8 mouse cellular contexts compared by ENCODE assay signal in the genomic region with DNA sequence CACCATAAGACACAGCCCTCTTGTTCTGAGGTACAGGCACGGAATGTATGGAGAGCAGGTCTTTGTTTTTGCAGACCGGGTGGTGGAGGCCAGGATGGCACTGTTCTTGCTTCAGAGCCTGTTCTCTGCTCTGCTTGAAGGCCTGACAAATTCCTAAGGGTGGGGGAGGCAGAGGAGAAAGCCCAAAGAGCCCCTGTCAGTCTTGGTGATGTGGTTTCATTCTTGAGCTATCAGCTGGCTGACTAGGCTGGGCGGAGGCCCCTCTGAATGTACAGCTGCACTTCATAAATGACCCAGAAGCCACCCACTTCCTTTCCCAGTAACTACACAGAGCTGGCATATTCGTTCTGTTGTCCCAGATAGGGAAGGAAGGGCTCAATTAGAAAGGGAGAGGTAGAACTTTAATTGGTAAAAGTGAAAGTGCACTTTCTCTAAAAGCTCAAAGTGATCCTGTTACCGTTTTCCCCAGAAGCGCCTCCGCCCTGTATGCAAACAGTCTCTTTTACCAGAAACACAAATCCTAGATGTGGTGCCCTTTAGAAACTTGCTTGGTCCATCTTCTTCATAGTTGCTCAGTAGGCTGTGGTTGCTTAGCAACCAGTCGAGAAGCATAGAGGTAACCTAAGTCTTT.
DNase-seq lines count a peak whose midpoint lies in the region; ATAC-seq and TF ChIP-seq lines count a peak whose summit lies in the region.

No protein-coding gene starts in this region.

- ATAC-seq in Patski: peak; percentile 26
- peak; percentile 50 for ATAC-seq in liver, embryonic 13.5 days (ENCODE audit: low read depth)

- peak overlapping the region; percentile 13; the same call in 1 of the 2 replicates for H3K4me3 ChIP-seq in heart, embryonic 10.5 days
- no peak overlapping the region for H3K4me3 ChIP-seq in liver, embryonic 13.5 days (replicated peaks)

- H3K27ac ChIP-seq in heart, embryonic 10.5 days: peak overlapping the region; percentile 85
- 0 out of 2 replicates have a peak overlapping the region, but pooled peaks have one; percentile 13 for H3K27ac ChIP-seq in liver, embryonic 13.5 days

- DNase-seq in 3134 (ENCODE audit: extremely low read depth, insufficient read length, low spot score) (peak; percentile 27), Patski (ENCODE audit: low read depth, low spot score) (no peak)
- DNase-seq in heart, embryonic 10.5 days (ENCODE audit: low spot score): peak; percentile 94
- DNase-seq in liver, embryonic 13.5 days: no peak
- DNase-seq in natural killer cell, adult 2 months (ENCODE audit: low spot score in 2 of 2): peak; percentile 54 to 72
- no peak for DNase-seq in layer of hippocampus, postnatal 36 days
- DNase-seq in right cerebral cortex, adult 18-20 months: no peak
- no peak for DNase-seq in cerebellum, postnatal 14 days

- 32% methylated on average over 8 of the region's 8 CpGs for WGBS in heart, embryonic 10.5 days
- 22% methylated on average over 8 of the region's 8 CpGs for WGBS in liver, embryonic 13.5 days (ENCODE audit: insufficient replicate concordance)

- H3K9ac ChIP-seq in liver, embryonic 13.5 days: no peak overlapping the region

- H3K36me3 ChIP-seq in heart, embryonic 10.5 days: no peaks in the 10 kb centered on the region
- H3K36me3 ChIP-seq in liver, embryonic 13.5 days: no peaks in the 10 kb centered on the region

- no peak for TF ChIP-seq CTCF in Patski (IDR thresholded peaks at IDR 0.05)

- no peak overlapping the region for H3K4me2 ChIP-seq in liver, embryonic 13.5 days

- H3K27me3 ChIP-seq in Patski: no peaks in the 10 kb centered on the region
- no peaks in the 10 kb centered on the region for H3K27me3 ChIP-seq in heart, embryonic 10.5 days (ENCODE audit: insufficient read depth, poor library complexity, severe bottlenecking)
- H3K27me3 ChIP-seq in liver, embryonic 13.5 days: no peaks in the 10 kb centered on the region

- CTCF ChIA-PET in Patski (lab: Charles Lee): interaction anchor here (0.8 to 1.8 kb wide), 3 partner anchors 15 to 152 kb away, joined by 3 to 8 read pairs (median 5); partner anchors contain the start of gene Tnfaip3

- H3K4me1 ChIP-seq in heart, embryonic 10.5 days: peaks cover 30% of the 10 kb centered on the region
- 0 out of 2 replicates have a peak, but pooled peaks cover 7% of the 10 kb centered on the region for H3K4me1 ChIP-seq in liver, embryonic 13.5 days (replicated peaks)

- in situ Hi-C loops in Patski (cut with MboI; ENCODE audit: low pct_unique_long_range_greater_than_20kb): no loop called here

- POLR2A ChIA-PET in Patski (lab: Charles Lee): interaction anchor here (1.1 kb wide), 1 partner anchor 13 kb away, joined by 3 read pairs; no protein-coding TSS in a partner anchor

- no peaks in the 10 kb centered on the region for H3K9me3 ChIP-seq in heart, embryonic 10.5 days
- no peaks in the 10 kb centered on the region for H3K9me3 ChIP-seq in liver, embryonic 13.5 days (replicated peaks)

Comparison
In these comparisons a context has a peak if more than half of its experiments do, and no peak if none do; other contexts are left out.
1. DNase-seq: peak in 3134 (single experiment), heart, embryonic 10.5 days (single experiment) and natural killer cell, adult 2 months (2 of 2); none in Patski (single experiment), liver, embryonic 13.5 days (single experiment), layer of hippocampus, postnatal 36 days (0 of 2), right cerebral cortex, adult 18-20 months (single experiment) and cerebellum, postnatal 14 days (0 of 2).